Mouse (Mus musculus) neural tube, embryonic 12.5 days (tissue): ENCODE data around the gene Scmh1. TPM values are rescaled to one million over a fixed set of nuclear protein-coding genes. Genes with fewer than 3 reads are reported as not detected.

Experiments used
- ATAC-seq: fragments of 200-750 bp; cut with Nextera tagmentation; 2 replicates; pipeline ENCODE4 v1.8.0; 2017; ENCODE audit warnings: low read depth, mild to moderate bottlenecking, moderate TSS enrichment, moderate library complexity; ENCODE audit not compliant: low FRiP score
- H3K27ac ChIP-seq: fragments of 300-500 bp; sonication (generic); 2 replicates; pipeline ENCODE4 v1.5.1; 2016
- H3K27me3 ChIP-seq: fragments of 300-500 bp; sonication (generic); replicated peaks from 2 replicates; pipeline ENCODE4 v1.6.1; 2016; ENCODE audit warnings: mild to moderate bottlenecking
- H3K36me3 ChIP-seq: fragments of 300-500 bp; sonication (generic); 2 replicates; pipeline ENCODE4 v1.6.1; 2016; ENCODE audit warnings: mild to moderate bottlenecking
- H3K4me1 ChIP-seq: fragments of 300-500 bp; sonication (generic); 2 replicates; pipeline ENCODE4 v1.6.1; 2016
- H3K4me2 ChIP-seq: fragments of 300-500 bp; sonication (generic); replicated peaks from 2 replicates; pipeline ENCODE4 v1.6.1; 2016; ENCODE audit warnings: mild to moderate bottlenecking
- H3K4me3 ChIP-seq: fragments of 300-500 bp; sonication (generic); 2 replicates; pipeline ENCODE4 v1.5.1; 2016
- H3K9ac ChIP-seq: fragments of 300-500 bp; sonication (generic); 2 replicates; pipeline ENCODE4 v1.6.1; 2016; ENCODE audit warnings: mild to moderate bottlenecking
- H3K9me3 ChIP-seq: fragments of 300-500 bp; sonication (generic); 2 replicates; pipeline ENCODE4 v1.6.1; 2016; ENCODE audit warnings: mild to moderate bottlenecking
- WGBS: fragments of 180-500 bp; shearing (Covaris S2); methylation state at CpG from one replicate; pipeline ENCODE4 v1.1.7; 2016; 5-methylcytosine and 5-hydroxymethylcytosine counted together
- polyA plus RNA-seq: library from polyadenylated mRNA; unstranded; fragments of >200 nt; fragmentation: Nextera tagmentation; extraction: Ambion mirVana; gene quantifications from 2 replicates; pipeline ENCODE4 v1.2.1, GENCODE M21; 2016

Gene Scmh1
- polyA plus RNA-seq, 1 experiment from 2014 or later = 90.0 TPM

- Histone ChIP-seq H3K4me2 (no peak overlapping the region), H3K36me3 (peaks cover 61% of the 10 kb centered on the region), H3K9me3 (no peaks in the 10 kb centered on the region), H3K4me3 (no peak overlapping the region), H3K27me3 (no peaks in the 10 kb centered on the region), H3K27ac (no peak overlapping the region), H3K4me1 (no peaks in the 10 kb centered on the region), H3K9ac (no peak overlapping the region)
- ATAC-seq = no peak
- 96% methylated on average over 7 of the region's 7 CpGs for WGBS
Observed at GRCm38 (mm10) chr4:120516491-120516890, 111.4 kb downstream of the Scmh1 start.

- Histone ChIP-seq H3K9me3 (no peaks in the 10 kb centered on the region), H3K4me3 (no peak overlapping the region), H3K9ac (no peak overlapping the region), H3K36me3 (peaks cover 61% of the 10 kb centered on the region), H3K27me3 (no peaks in the 10 kb centered on the region), H3K4me1 (no peaks in the 10 kb centered on the region), H3K4me2 (no peak overlapping the region), H3K27ac (no peak overlapping the region)
- WGBS = 91% methylated on average over 7 of the region's 7 CpGs
- no peak for ATAC-seq
Observed at GRCm38 (mm10) chr4:120516907-120517306, 111.8 kb downstream of the Scmh1 start.

GRCm38 (mm10) chr4:120517335-120517734, 112.3 kb downstream of the Scmh1 start:
- H3K9ac ChIP-seq = no peak overlapping the region
- ATAC-seq = no peak
- WGBS = 90% methylated on average over 4 of the region's 4 CpGs
- no peak overlapping the region for H3K4me3 ChIP-seq
- no peaks in the 10 kb centered on the region for H3K4me1 ChIP-seq
- H3K4me2 ChIP-seq = no peak overlapping the region
- no peaks in the 10 kb centered on the region for H3K27me3 ChIP-seq
- H3K36me3 ChIP-seq = peaks cover 62% of the 10 kb centered on the region
- no peak overlapping the region for H3K27ac ChIP-seq
- no peaks in the 10 kb centered on the region for H3K9me3 ChIP-seq

- Histone ChIP-seq H3K9ac (no peak overlapping the region), H3K27me3 (no peaks in the 10 kb centered on the region), H3K4me2 (no peak overlapping the region), H3K4me1 (no peaks in the 10 kb centered on the region), H3K27ac (no peak overlapping the region), H3K9me3 (no peaks in the 10 kb centered on the region), H3K36me3 (peaks cover 75% of the 10 kb centered on the region), H3K4me3 (no peak overlapping the region)
- ATAC-seq = no peak
- WGBS = 85% methylated on average over 5 of the region's 5 CpGs
Observed at GRCm38 (mm10) chr4:120521761-120522160, 116.7 kb downstream of the Scmh1 start.

- no peak overlapping the region for H3K9ac ChIP-seq
- ATAC-seq = no peak
- no peaks in the 10 kb centered on the region for H3K27me3 ChIP-seq
- H3K9me3 ChIP-seq = no peaks in the 10 kb centered on the region
- H3K4me1 ChIP-seq = no peaks in the 10 kb centered on the region
- no peak overlapping the region for H3K27ac ChIP-seq
- H3K36me3 ChIP-seq = peaks cover 71% of the 10 kb centered on the region
- H3K4me2 ChIP-seq = no peak overlapping the region
- 92% methylated on average over 4 of the region's 4 CpGs for WGBS
- no peak overlapping the region for H3K4me3 ChIP-seq
Observed at GRCm38 (mm10) chr4:120522351-120522750, 117.3 kb downstream of the Scmh1 start.

- no peak for ATAC-seq
- Histone ChIP-seq H3K27me3 (no peaks in the 10 kb centered on the region), H3K27ac (no peak overlapping the region), H3K9ac (no peak overlapping the region), H3K36me3 (peaks cover 68% of the 10 kb centered on the region), H3K4me1 (no peaks in the 10 kb centered on the region), H3K4me3 (no peak overlapping the region), H3K4me2 (no peak overlapping the region), H3K9me3 (no peaks in the 10 kb centered on the region)
- 93% methylated on average over 3 of the region's 3 CpGs for WGBS
Observed at GRCm38 (mm10) chr4:120523092-120523491, 118.0 kb downstream of the Scmh1 start.

GRCm38 (mm10) chr4:120528171-120528570, 123.1 kb downstream of the Scmh1 start:
- Histone ChIP-seq H3K9ac (no peak overlapping the region), H3K9me3 (no peaks in the 10 kb centered on the region), H3K4me2 (no peak overlapping the region), H3K4me3 (no peak overlapping the region), H3K36me3 (peaks cover 81% of the 10 kb centered on the region), H3K4me1 (no peaks in the 10 kb centered on the region), H3K27me3 (no peaks in the 10 kb centered on the region), H3K27ac (no peak overlapping the region)
- no peak for ATAC-seq
- 88% methylated on average over 9 of the region's 9 CpGs for WGBS

GRCm38 (mm10) chr4:120531986-120532385, 126.9 kb downstream of the Scmh1 start, which contains the start of gene Slfnl1:
TSS of gene Slfnl1 (plus strand) at chr4:120532231.
- Histone ChIP-seq H3K4me3 (no peak within 1 kb of the TSS), H3K4me2 (no peak within 1 kb of the TSS), H3K27ac (no peak within 1 kb of the TSS), H3K9me3 (no peaks in the 10 kb centered on the region), H3K27me3 (no peaks in the 10 kb centered on the region), H3K36me3 (peaks cover 62% of the 10 kb centered on the region), H3K4me1 (no peaks in the 10 kb centered on the region), H3K9ac (no peak within 1 kb of the TSS)
- WGBS = 85% methylated on average over 6 of the region's 6 CpGs
- no peak for ATAC-seq

- Histone ChIP-seq H3K9ac (no peak overlapping the region), H3K4me1 (no peaks in the 10 kb centered on the region), H3K27me3 (no peaks in the 10 kb centered on the region), H3K9me3 (no peaks in the 10 kb centered on the region), H3K4me3 (no peak overlapping the region), H3K4me2 (no peak overlapping the region), H3K36me3 (peaks cover 68% of the 10 kb centered on the region), H3K27ac (no peak overlapping the region)
- 91% methylated on average over 10 of the region's 10 CpGs for WGBS
- ATAC-seq = no peak
Observed at GRCm38 (mm10) chr4:120538664-120539063, 133.6 kb downstream of the Scmh1 start.

GRCm38 (mm10) chr4:120544896-120545295, 139.8 kb downstream of the Scmh1 start:
- Histone ChIP-seq H3K27me3 (no peaks in the 10 kb centered on the region), H3K9me3 (no peaks in the 10 kb centered on the region), H3K4me2 (no peak overlapping the region), H3K4me3 (no peak overlapping the region), H3K9ac (no peak overlapping the region), H3K36me3 (peaks cover 93% of the 10 kb centered on the region), H3K27ac (no peak overlapping the region), H3K4me1 (no peaks in the 10 kb centered on the region)
- ATAC-seq = no peak
- 86% methylated on average over 1 of the region's 1 CpGs for WGBS

- Histone ChIP-seq H3K4me1 (no peaks in the 10 kb centered on the region), H3K27ac (no peak overlapping the region), H3K9me3 (no peaks in the 10 kb centered on the region), H3K4me2 (no peak overlapping the region), H3K27me3 (no peaks in the 10 kb centered on the region), H3K4me3 (no peak overlapping the region), H3K9ac (no peak overlapping the region), H3K36me3 (peaks cover 80% of the 10 kb centered on the region)
- ATAC-seq = no peak
- WGBS = 97% methylated on average over 6 of the region's 6 CpGs
Observed at GRCm38 (mm10) chr4:120556592-120556991, 151.5 kb downstream of the Scmh1 start.

- no peak overlapping the region for H3K27ac ChIP-seq
- no peaks in the 10 kb centered on the region for H3K9me3 ChIP-seq
- peaks cover 20% of the 10 kb centered on the region for H3K4me1 ChIP-seq
- ATAC-seq = no peak
- no peaks in the 10 kb centered on the region for H3K27me3 ChIP-seq
- no peak overlapping the region for H3K9ac ChIP-seq
- WGBS = 89% methylated on average over 2 of the region's 2 CpGs
- H3K4me2 ChIP-seq = no peak overlapping the region
- peaks cover 42% of the 10 kb centered on the region for H3K36me3 ChIP-seq
- H3K4me3 ChIP-seq = no peak overlapping the region
Observed at GRCm38 (mm10) chr4:120565726-120566125, 160.6 kb downstream of the Scmh1 start.

GRCm38 (mm10) chr4:120568005-120568404, 162.9 kb downstream of the Scmh1 start:
- no peak for ATAC-seq
- no peaks in the 10 kb centered on the region for H3K9me3 ChIP-seq
- H3K27ac ChIP-seq = no peak overlapping the region
- H3K36me3 ChIP-seq = peaks cover 22% of the 10 kb centered on the region
- H3K4me3 ChIP-seq = no peak overlapping the region
- H3K9ac ChIP-seq = 0 out of 2 replicates have a peak overlapping the region, but pooled peaks have one; percentile 91
- WGBS = 57% methylated on average over 5 of the region's 5 CpGs
- no peaks in the 10 kb centered on the region for H3K27me3 ChIP-seq
- peaks cover 23% of the 10 kb centered on the region for H3K4me1 ChIP-seq
- peak overlapping the region; percentile 80 for H3K4me2 ChIP-seq
